Mouse (Mus musculus) megakaryocyte-erythroid progenitor cell, adult 5-6 weeks (primary cell): ENCODE measurements around the gene Timeless. TPM values are rescaled to one million over a fixed set of nuclear protein-coding genes. Genes with fewer than 3 reads are reported as not detected.
A peak's percentile ranks its signal among the peaks of the same experiment; 100 is the strongest.
"Not testable (repeated sequence)": the region's sequence is repeated elsewhere in the genome, so short reads cannot be mapped to it uniquely, and the experiment has no call there.

Experiments used
- ATAC-seq: replicated peaks from 2 replicates; pipeline ENCODE4 v1.8.0; 2016; ENCODE audit warnings: mild to moderate bottlenecking, inconsistent platforms; ENCODE audit not compliant: severe bottlenecking, poor library complexity, low FRiP score, low TSS enrichment
- total RNA-seq, 2 experiments: library from RNA; stranded (forward) in 1 of 2; stranded (reverse) in 1 of 2; fragments of 200-1000, 215-1000 nt in 1 of 2; fragments of >200 nt in 1 of 2; fragmentation: Nextera tagmentation in 1 of 2; gene quantifications; 2 replicates each; pipeline ENCODE4 v1.2.3; 2014 to 2017

Gene Timeless
- total RNA-seq, 2 experiments from 2014 or later: 104 to 128 TPM

DNA sequence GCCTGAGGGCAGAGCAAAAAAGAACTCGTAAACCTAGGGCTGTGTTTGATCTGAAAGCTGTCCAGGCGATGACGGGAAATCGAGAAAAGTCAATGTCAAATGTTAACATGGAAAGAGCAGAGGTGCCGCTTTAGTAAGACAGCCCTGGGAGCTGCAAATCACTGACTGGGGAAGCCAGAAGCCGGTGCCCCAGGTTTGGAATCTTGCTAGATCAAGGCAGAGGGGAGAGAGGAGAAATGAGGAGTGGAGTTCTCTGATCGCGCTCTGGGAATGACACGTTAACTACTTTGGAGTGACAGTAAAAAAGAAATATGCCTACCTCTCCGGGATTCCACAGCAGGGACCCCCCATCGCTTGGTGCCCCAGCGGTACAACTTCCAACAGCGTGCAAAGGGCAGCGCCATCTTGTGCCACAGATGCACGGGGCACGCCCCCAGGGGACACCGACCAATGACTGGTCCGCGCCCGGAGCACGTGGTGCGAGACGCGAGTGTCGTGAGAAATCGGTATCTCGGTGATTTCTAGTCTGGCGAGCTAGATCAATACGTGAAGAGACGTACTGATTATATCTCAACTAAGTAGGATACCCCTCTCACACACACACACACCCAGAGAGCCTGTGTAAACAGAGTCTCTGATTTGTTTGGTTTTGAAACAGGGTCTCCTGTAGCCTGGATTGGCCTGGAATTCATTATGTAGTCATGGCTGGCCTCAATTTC is 20.3 kb upstream of the Timeless start, which contains the start of gene Spryd4:
Gene Spryd4, minus strand, starts transcription at position 418 of the 719 bp plus-strand sequence.
- ATAC-seq: peak; percentile 84

GRCm38 (mm10) chr10:128212148-128212547 is 19.7 kb upstream of the Timeless start:
- no peak for ATAC-seq

DNA sequence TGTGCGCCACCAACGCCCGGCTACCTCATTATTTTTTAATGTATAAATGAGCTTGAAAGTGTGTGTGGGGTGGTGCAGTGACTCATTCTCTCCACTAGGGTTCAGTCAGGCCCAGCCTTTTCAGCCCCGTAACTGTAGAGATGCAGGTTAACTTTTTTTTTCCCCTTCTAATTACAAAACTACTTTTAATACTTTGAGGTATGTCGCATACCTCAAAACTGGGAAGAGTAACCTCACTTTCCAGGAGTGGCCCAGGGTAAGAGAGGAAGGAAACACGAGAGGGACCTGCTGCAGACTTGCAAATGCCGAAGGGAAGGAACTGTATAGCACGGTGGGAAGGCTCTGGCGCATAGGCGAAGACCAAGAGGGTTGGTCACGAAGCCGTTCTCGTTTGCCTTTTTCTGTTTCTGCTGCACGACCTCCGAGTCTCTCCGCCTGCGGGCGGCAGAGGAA is 19.0 kb upstream of the Timeless start:
- peak; percentile 49; the same call in 1 of the 2 replicates for ATAC-seq

DNA sequence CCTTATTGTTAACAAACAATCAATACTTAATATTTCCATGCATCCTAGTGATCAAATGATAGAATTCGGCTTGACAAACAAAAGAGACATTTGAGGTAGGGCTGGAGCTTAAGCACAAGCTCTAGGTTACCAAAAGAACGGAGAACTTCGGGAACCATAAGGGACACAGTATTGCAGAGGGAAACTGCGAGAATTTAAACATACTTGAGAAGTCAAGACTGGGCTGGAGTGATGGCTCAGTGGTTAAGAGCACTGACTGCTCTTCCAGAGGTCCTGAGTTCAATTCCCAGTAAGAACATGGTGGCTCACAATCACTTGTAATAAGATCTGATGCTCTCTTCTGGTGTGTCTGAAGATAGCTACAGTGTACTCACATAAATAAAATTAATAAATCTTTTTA is 17.8 kb upstream of the Timeless start:
- ATAC-seq: not testable (repeated sequence)

- ATAC-seq: no peak
Observed at GRCm38 (mm10) chr10:128214981-128215380, 16.9 kb upstream of the Timeless start.

- ATAC-seq: peak; percentile 96
Observed at GRCm38 (mm10) chr10:128218387-128219117, 13.3 kb upstream of the Timeless start.

DNA sequence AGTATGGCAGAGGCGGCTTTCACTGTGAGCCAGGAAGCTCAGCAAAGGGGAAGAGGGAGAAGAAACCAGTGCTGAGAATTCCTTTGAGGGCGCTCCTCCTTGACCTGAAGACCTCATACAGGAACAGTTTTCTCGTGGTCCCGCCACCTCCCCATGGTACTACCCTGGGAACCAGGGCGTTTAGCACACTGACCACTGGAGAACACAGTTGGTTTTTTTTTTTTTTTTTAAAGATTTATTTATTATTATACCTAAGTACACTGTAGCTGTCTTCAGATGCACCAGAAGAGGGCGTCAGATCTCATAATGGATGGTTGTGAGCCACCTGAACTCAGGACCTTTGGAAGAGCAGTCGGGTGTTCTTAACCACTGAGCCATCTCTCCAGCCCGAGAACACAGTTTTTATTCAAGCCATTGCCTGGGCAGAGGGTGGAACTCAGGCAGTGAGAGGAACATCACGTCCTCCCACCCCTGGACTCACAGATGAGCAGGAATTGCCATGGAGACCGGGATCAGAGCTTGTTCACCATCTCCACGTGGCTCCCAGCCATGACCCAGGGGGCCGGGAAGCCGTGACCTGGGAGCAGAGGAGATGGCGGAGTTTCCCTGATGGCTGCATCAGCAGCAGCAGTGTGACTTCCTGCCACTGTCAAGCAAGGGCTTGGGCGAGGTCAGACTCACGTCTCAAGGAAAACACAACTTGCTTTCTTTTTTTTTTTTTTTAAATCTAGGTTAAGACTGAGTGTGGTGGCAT is 10.2 kb upstream of the Timeless start:
- no peak for ATAC-seq

DNA sequence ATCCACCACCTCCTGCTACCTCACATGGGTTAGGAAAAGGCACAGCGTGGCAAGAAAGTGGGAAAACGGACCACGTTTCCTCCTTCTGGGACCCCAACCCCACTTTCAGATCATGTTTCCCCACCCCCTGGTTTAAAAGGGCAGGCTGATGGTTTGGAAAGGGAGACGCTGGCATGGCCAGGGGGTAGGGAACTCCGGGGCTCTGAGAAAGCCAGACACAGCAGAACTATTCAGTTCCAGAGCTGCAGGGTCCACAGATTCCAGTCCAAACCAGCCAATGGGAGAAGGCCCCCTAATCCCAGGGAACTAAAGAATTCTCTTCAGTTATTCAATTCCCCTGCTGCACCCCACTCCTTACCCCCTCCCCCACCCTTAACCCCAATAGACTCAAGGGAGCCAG is 6.8 kb upstream of the Timeless start:
- ATAC-seq: no peak

GRCm38 (mm10) chr10:128225538-128225937 is 6.3 kb upstream of the Timeless start, which contains the start of gene Mip:
Gene Mip, plus strand, starts transcription at chr10:128225838.
- no peak for ATAC-seq

DNA sequence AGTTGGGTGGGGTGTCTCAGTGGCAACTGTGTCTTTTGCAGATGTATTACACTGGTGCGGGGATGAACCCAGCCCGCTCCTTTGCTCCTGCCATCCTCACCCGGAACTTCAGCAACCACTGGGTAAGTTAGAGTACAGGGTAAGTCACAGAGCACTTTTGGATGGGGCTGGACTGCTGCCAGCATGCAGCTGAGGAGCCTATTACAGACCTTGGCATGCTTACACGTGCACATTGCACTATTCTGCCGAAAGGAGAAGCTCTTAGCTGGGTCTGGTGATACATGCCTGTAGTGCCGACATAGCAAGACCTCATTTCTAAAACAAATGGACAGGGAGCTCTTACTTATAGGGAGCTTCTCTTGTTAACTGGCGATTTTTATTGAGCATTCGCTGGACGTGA is 4.3 kb upstream of the Timeless start:
- peak; percentile 35; the same call in 1 of the 2 replicates for ATAC-seq

DNA sequence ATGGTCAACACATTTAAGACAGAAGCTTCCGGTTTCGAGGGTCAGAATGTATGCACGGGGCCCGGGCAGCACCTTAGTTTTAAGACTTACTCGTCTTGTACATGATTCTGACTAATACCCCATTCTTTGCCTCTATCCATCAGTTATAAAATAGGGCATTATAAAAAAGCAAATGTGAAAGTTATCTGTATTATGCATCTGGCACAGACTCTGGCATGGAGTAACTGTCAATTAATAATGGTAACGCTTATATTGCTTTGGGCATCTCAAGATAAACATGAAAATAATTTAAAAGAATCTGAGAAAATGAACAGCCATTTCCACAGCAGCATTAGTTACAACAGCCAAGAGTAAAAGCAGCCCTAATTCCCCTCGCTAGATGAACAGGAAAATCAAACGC is 3.9 kb upstream of the Timeless start:
- ATAC-seq: 0 out of 2 replicates have a peak, but pooled peaks have one; percentile 24

DNA sequence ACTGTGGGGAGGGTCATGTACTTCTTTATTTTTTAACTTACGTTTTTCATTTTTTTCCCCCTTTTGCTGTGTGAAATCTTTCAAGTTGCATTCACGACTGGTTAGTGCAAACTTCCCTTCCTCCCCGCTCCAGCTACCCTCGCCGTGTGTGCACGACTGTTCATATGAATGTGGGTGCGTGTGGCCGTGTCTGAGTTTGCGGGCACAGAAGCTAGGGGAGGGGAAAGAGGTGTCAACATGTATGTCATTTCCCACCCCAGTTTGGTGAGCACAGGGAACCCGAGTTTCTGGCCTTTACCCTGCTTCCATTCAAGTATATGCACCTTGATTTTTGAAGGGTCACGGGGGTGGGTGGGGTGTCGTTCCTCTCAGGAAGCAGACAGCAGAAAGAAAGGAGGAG is 1.3 kb upstream of the Timeless start:
- ATAC-seq: no peak

- no peak for ATAC-seq
Observed at GRCm38 (mm10) chr10:128231146-128231545, 719 bp upstream of the Timeless start.

- peak; percentile 69 for ATAC-seq
Observed at GRCm38 (mm10) chr10:128232420-128232985, 638 bp downstream of the Timeless start.

GRCm38 (mm10) chr10:128236321-128236720 is 4.5 kb downstream of the Timeless start:
- ATAC-seq: no peak

- peak; percentile 69 for ATAC-seq
Observed at GRCm38 (mm10) chr10:128237807-128238480, 6.1 kb downstream of the Timeless start.

DNA sequence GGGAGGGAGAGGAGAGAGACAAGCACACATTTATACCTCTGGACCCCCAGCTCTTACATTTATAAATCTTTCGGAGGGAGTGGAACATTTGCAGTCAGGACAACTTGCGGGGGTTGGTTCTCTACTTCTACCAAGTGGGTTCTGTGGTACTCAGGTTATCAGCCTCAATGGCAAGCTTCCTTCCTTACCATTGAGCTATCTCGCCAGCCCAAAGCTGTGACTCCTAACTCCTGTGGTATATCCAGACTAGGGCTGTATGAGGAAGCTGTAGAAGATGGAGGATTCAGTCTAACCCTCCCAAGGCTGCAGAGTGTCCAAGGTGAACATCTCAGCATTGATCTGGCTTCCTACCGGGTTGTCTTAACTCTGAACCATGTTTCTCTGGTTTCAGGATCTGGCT is 7.3 kb downstream of the Timeless start:
- no peak for ATAC-seq

DNA sequence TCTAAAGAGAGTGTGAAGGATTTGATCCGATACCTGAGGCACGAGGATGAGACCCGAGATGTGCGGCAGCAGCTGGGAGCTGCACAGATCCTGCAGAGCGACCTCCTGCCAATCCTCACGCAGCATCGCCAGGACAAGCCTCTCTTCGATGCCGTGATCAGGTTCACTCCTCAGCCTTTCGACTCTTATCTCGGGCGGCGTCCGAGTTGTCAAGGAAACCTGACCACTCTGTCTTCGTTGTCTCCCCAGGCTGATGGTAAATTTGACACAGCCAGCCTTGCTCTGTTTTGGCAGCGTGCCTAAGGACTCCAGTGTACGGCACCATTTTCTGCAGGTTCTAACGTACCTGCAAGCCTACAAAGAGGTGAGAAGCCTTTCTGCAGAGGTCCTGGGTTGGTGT is 8.3 kb downstream of the Timeless start:
- peak; percentile 82 for ATAC-seq

GRCm38 (mm10) chr10:128243252-128243651 is 11.4 kb downstream of the Timeless start:
- no peak for ATAC-seq
